Mouse (Mus musculus) kidney, embryonic 16.5 days (tissue): ENCODE data around the gene Zbtb45. TPM values are rescaled to one million over a fixed set of nuclear protein-coding genes. Genes with fewer than 3 reads are reported as not detected.

Experiments used
- ATAC-seq: fragments of 200-750 bp; cut with Nextera tagmentation; 2 replicates; pipeline ENCODE4 v1.8.0; 2017; ENCODE audit warnings: moderate TSS enrichment; ENCODE audit not compliant: low FRiP score, low TSS enrichment
- H3K27ac ChIP-seq: fragments of 300-500 bp; sonication (generic); 2 replicates; pipeline ENCODE4 v1.5.1; 2014; ENCODE audit warnings: low read length
- H3K27me3 ChIP-seq: fragments of 300-500 bp; sonication (generic); 2 replicates; pipeline ENCODE4 v1.6.1; 2014; ENCODE audit warnings: low read length, control low read depth, mixed read lengths; ENCODE audit not compliant: insufficient read depth
- H3K36me3 ChIP-seq: fragments of 300-500 bp; sonication (generic); 2 replicates; pipeline ENCODE4 v1.6.1; 2014; ENCODE audit warnings: low read length, control low read depth, mixed read lengths; ENCODE audit not compliant: insufficient read depth
- H3K4me1 ChIP-seq: fragments of 300-500 bp; sonication (generic); 2 replicates; pipeline ENCODE4 v1.6.1; 2014; ENCODE audit warnings: low read length, control low read depth, mixed read lengths; ENCODE audit not compliant: insufficient read depth
- H3K4me2 ChIP-seq: fragments of 300-500 bp; sonication (generic); replicated peaks from 2 replicates; pipeline ENCODE4 v1.6.1; 2014; ENCODE audit warnings: low read depth, low read length
- H3K4me3 ChIP-seq: fragments of 300-500 bp; sonication (generic); 2 replicates; pipeline ENCODE4 v1.5.1; 2014; ENCODE audit warnings: mild to moderate bottlenecking, low read length
- H3K9ac ChIP-seq: fragments of 300-500 bp; sonication (generic); replicated peaks from 2 replicates; pipeline ENCODE4 v1.6.1; 2014; ENCODE audit warnings: low read length
- H3K9me3 ChIP-seq: fragments of 300-500 bp; sonication (generic); 2 replicates; pipeline ENCODE4 v1.6.1; 2016; ENCODE audit warnings: low read length, control low read depth
- WGBS: fragments of 180-500 bp; shearing (Covaris S2); extraction: QIAGEN DNeasy Blood & Tissue Kit; methylation state at CpG from one replicate; pipeline ENCODE4 v1.1.7; 2014; 5-methylcytosine and 5-hydroxymethylcytosine counted together
- polyA plus RNA-seq: library from polyadenylated mRNA; unstranded; fragments of >200 nt; fragmentation: Nextera tagmentation; extraction: Ambion mirVana; gene quantifications from 2 replicates; pipeline ENCODE4 v1.2.1, GENCODE M21; 2015

Gene Zbtb45
- polyA plus RNA-seq, 1 experiment from 2014 or later: 28.3 TPM

- H3K9me3 ChIP-seq: no peaks in the 10 kb centered on the region
- H3K9ac ChIP-seq: no peak overlapping the region
- WGBS: 83% methylated on average over 5 of the region's 5 CpGs
- H3K36me3 ChIP-seq: peaks cover 28% of the 10 kb centered on the region
- no peak overlapping the region for H3K4me2 ChIP-seq
- no peaks in the 10 kb centered on the region for H3K27me3 ChIP-seq
- peaks cover 18% of the 10 kb centered on the region for H3K4me1 ChIP-seq
- no peak overlapping the region for H3K4me3 ChIP-seq
- H3K27ac ChIP-seq: no peak overlapping the region
- no peak for ATAC-seq
Measured at GRCm38 (mm10) chr7:13003380-13003779, 6.5 kb downstream of the Zbtb45 start.

DNA sequence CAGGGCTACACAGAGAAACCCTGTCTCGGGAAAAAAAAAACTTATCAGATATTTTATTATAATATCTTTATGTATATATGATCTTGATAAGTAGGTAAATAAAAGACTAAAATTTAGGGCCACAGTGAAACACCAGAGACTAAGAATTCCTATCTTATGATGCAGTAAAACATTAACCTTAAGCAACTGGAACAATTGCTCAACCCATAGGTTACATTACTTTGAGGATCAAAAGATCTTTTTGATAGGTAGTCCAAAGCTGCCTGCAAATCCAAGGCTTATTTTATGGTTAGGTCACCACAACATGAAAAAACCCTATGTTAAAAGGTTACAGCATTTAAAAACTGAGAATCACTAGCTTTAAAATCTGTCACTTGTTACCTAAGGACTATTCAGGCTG is 8.2 kb downstream of the Zbtb45 start:
- no peak for ATAC-seq
- Histone ChIP-seq H3K4me3 (no peak overlapping the region), H3K4me1 (0 out of 2 replicates have a peak, but pooled peaks cover under 1% of the 10 kb centered on the region), H3K9ac (no peak overlapping the region), H3K36me3 (peaks cover 16% of the 10 kb centered on the region), H3K27ac (no peak overlapping the region), H3K4me2 (no peak overlapping the region), H3K9me3 (no peaks in the 10 kb centered on the region), H3K27me3 (no peaks in the 10 kb centered on the region)
- 79% methylated on average over 1 of the region's 1 CpGs for WGBS

DNA sequence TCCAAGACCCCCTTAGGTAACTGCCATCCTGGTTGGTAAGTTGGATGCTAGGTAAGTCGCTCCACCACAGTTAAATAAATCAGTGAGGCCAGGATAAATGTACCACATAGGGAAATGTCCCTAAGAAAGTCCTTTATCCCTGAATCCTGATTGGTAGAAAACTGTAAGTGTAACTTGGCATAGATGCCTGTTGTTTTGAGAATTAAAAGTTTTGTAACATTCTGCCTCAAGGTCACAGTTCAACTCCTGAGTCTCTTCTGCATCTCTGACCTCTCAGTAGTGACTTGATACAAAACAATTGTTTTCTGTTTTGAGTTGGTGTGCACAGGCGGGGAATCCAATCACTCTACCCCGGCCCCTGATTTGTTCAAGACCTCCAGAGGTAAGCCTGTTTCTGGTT is 11.0 kb downstream of the Zbtb45 start, which contains the start of gene Trim28:
Gene Trim28, plus strand, starts transcription at position 264 of the 400 bp plus-strand sequence.
- H3K4me2 ChIP-seq: no peak within 1 kb of the TSS
- H3K9ac ChIP-seq: no peak within 1 kb of the TSS
- H3K36me3 ChIP-seq: no peaks in the 10 kb centered on the region
- ATAC-seq: no peak
- H3K27ac ChIP-seq: no peak within 1 kb of the TSS
- no peaks in the 10 kb centered on the region for H3K4me1 ChIP-seq
- WGBS: 74% methylated on average over 3 of the region's 3 CpGs
- no peaks in the 10 kb centered on the region for H3K9me3 ChIP-seq
- H3K4me3 ChIP-seq: no peak within 1 kb of the TSS
- no peaks in the 10 kb centered on the region for H3K27me3 ChIP-seq

GRCm38 (mm10) chr7:12998053-12998452 is 11.8 kb downstream of the Zbtb45 start, which contains the start of gene Slc27a5:
Gene Slc27a5, minus strand, starts transcription at chr7:12998192.
- Histone ChIP-seq H3K4me2 (no peak within 1 kb of the TSS), H3K9ac (no peak within 1 kb of the TSS), H3K4me1 (no peaks in the 10 kb centered on the region), H3K27ac (no peak within 1 kb of the TSS), H3K9me3 (no peaks in the 10 kb centered on the region), H3K36me3 (no peaks in the 10 kb centered on the region), H3K4me3 (no peak within 1 kb of the TSS), H3K27me3 (no peaks in the 10 kb centered on the region)
- 69% methylated on average over 5 of the region's 5 CpGs for WGBS
- ATAC-seq: no peak

GRCm38 (mm10) chr7:12997230-12997629 is 12.6 kb downstream of the Zbtb45 start:
- Histone ChIP-seq H3K4me2 (no peak overlapping the region), H3K27me3 (no peaks in the 10 kb centered on the region), H3K9me3 (no peaks in the 10 kb centered on the region), H3K9ac (no peak overlapping the region), H3K36me3 (no peaks in the 10 kb centered on the region), H3K4me1 (no peaks in the 10 kb centered on the region), H3K4me3 (no peak overlapping the region), H3K27ac (no peak overlapping the region)
- 69% methylated on average over 5 of the region's 5 CpGs for WGBS
- ATAC-seq: no peak

GRCm38 (mm10) chr7:12995862-12996261 is 14.0 kb downstream of the Zbtb45 start:
- Histone ChIP-seq H3K27me3 (no peaks in the 10 kb centered on the region), H3K9me3 (no peaks in the 10 kb centered on the region), H3K4me1 (no peaks in the 10 kb centered on the region), H3K9ac (no peak overlapping the region), H3K36me3 (no peaks in the 10 kb centered on the region), H3K27ac (no peak overlapping the region), H3K4me2 (no peak overlapping the region), H3K4me3 (no peak overlapping the region)
- ATAC-seq: no peak

- Histone ChIP-seq H3K27me3 (no peaks in the 10 kb centered on the region), H3K9ac (no peak overlapping the region), H3K27ac (no peak overlapping the region), H3K36me3 (no peaks in the 10 kb centered on the region), H3K9me3 (no peaks in the 10 kb centered on the region), H3K4me2 (no peak overlapping the region), H3K4me3 (no peak overlapping the region), H3K4me1 (no peaks in the 10 kb centered on the region)
- ATAC-seq: no peak
- 87% methylated on average over 10 of the region's 10 CpGs for WGBS
Measured at GRCm38 (mm10) chr7:12993148-12993547, 16.7 kb downstream of the Zbtb45 start.

- Histone ChIP-seq H3K9ac (no peak overlapping the region), H3K4me3 (no peak overlapping the region), H3K9me3 (no peaks in the 10 kb centered on the region), H3K4me2 (no peak overlapping the region), H3K36me3 (no peaks in the 10 kb centered on the region), H3K4me1 (no peaks in the 10 kb centered on the region), H3K27me3 (no peaks in the 10 kb centered on the region), H3K27ac (no peak overlapping the region)
- 2% methylated on average over 3 of the region's 3 CpGs for WGBS
- ATAC-seq: no peak
Measured at GRCm38 (mm10) chr7:12992222-12992621, 17.6 kb downstream of the Zbtb45 start.

DNA sequence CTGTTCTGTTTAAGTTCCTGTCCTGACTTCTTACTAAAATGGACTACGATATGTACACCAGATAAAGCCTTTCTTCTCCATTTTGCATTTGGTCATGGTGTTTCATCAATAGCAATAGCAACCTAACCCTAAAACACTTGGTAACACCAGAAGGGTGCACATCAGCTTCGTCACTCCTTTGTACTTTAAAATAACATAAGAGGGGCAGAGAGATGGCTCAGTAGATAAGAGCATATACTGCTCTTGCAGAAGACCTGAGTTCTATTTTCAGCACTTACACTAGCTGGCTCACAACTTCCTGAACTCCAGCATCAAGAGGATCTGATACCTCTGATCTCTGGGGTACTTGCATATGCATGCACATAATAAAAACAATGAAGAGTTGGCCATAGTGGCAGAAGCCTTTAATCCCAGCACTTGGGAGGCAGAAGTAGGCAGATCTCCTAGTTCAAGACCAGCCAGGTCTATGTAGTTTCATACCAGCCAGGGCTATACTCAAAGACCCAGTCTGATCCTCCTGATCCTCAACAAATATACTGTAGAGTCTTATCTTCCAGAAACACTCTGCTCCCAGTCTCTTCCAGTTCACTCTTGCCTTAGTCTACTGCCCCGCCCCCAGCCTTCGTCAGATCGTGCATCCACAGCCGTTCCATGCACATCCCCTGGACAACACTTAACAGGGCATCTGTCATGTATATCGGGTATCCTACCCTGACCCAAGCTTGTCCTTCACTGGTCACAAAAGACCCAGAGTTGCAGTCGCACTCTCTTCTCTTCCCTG is 22.2 kb downstream of the Zbtb45 start:
- 75% methylated on average over 8 of the region's 8 CpGs for whole genome bisulfite sequencing

GRCm38 (mm10) chr7:12986906-12987305 is 22.9 kb downstream of the Zbtb45 start:
- Histone ChIP-seq H3K27me3 (no peaks in the 10 kb centered on the region), H3K4me1 (no peaks in the 10 kb centered on the region), H3K4me2 (no peak overlapping the region), H3K9ac (no peak overlapping the region), H3K27ac (no peak overlapping the region), H3K36me3 (no peaks in the 10 kb centered on the region), H3K9me3 (no peaks in the 10 kb centered on the region), H3K4me3 (no peak overlapping the region)
- no peak for ATAC-seq
- WGBS: 90% methylated on average over 8 of the region's 8 CpGs

More for the DNA sequence above, 22.2 kb downstream of the Zbtb45 start:
- no peak overlapping the region for H3K9ac ChIP-seq
- H3K9me3 ChIP-seq: no peaks in the 10 kb centered on the region
- H3K36me3 ChIP-seq: no peaks in the 10 kb centered on the region
- no peak for ATAC-seq
- no peaks in the 10 kb centered on the region for H3K27me3 ChIP-seq
- no peak overlapping the region for H3K4me3 ChIP-seq
- no peak overlapping the region for H3K4me2 ChIP-seq
- no peaks in the 10 kb centered on the region for H3K4me1 ChIP-seq
- H3K27ac ChIP-seq: no peak overlapping the region
